Mouse (Mus musculus): ENCODE results near the gene Ttc7. TPM values are rescaled to one million over a fixed set of nuclear protein-coding genes. Genes with fewer than 3 reads are reported as not detected.
A peak's percentile ranks its signal among the peaks of the same experiment; 100 is the strongest.

Gene Ttc7
- polyA plus RNA-seq, 1 experiment from 2014 or later: 9.5 TPM

- peaks cover 35% of the 10 kb centered on the region for H3K4me1 ChIP-seq (replicated peaks)
- H3K27ac ChIP-seq: peak within 1 kb of the TSS; percentile 54
- peaks cover 14% of the 10 kb centered on the region for H3K36me3 ChIP-seq
- WGBS (ENCODE audit: insufficient replicate concordance): under 1% methylated on average over 41 of the region's 41 CpGs
- peak within 1 kb of the TSS; percentile 95 for H3K4me2 ChIP-seq
- no peaks in the 10 kb centered on the region for H3K27me3 ChIP-seq
- peak within 1 kb of the TSS; percentile 89 for H3K9ac ChIP-seq
- DNase-seq: peak; percentile 88
- no peaks in the 10 kb centered on the region for H3K9me3 ChIP-seq (replicated peaks)
- H3K4me3 ChIP-seq (replicated peaks): peak within 1 kb of the TSS; percentile 76
- ATAC-seq (ENCODE audit: low read depth): peak; percentile 95
These were observed 16.9 kb upstream of the Ttc7 start, which contains the start of gene Mcfd2 for GRCm38 (mm10) chr17:87265792-87266186. Gene Mcfd2 (minus strand): TSS chr17:87265935.

GRCm38 (mm10) chr17:87269454-87269853, 13.2 kb upstream of the Ttc7 start:
- Histone ChIP-seq H3K36me3 (no peaks in the 10 kb centered on the region), H3K9ac (no peak overlapping the region), H3K9me3 (replicated peaks) (no peaks in the 10 kb centered on the region), H3K27ac (no peak overlapping the region), H3K4me1 (replicated peaks) (peaks cover 16% of the 10 kb centered on the region), H3K4me2 (no peak overlapping the region), H3K4me3 (replicated peaks) (no peak overlapping the region), H3K27me3 (no peaks in the 10 kb centered on the region)
- ATAC-seq (ENCODE audit: low read depth) (no peak), DNase-seq (no peak)
- 67% methylated on average over 6 of the region's 6 CpGs for WGBS (ENCODE audit: insufficient replicate concordance)

DNA sequence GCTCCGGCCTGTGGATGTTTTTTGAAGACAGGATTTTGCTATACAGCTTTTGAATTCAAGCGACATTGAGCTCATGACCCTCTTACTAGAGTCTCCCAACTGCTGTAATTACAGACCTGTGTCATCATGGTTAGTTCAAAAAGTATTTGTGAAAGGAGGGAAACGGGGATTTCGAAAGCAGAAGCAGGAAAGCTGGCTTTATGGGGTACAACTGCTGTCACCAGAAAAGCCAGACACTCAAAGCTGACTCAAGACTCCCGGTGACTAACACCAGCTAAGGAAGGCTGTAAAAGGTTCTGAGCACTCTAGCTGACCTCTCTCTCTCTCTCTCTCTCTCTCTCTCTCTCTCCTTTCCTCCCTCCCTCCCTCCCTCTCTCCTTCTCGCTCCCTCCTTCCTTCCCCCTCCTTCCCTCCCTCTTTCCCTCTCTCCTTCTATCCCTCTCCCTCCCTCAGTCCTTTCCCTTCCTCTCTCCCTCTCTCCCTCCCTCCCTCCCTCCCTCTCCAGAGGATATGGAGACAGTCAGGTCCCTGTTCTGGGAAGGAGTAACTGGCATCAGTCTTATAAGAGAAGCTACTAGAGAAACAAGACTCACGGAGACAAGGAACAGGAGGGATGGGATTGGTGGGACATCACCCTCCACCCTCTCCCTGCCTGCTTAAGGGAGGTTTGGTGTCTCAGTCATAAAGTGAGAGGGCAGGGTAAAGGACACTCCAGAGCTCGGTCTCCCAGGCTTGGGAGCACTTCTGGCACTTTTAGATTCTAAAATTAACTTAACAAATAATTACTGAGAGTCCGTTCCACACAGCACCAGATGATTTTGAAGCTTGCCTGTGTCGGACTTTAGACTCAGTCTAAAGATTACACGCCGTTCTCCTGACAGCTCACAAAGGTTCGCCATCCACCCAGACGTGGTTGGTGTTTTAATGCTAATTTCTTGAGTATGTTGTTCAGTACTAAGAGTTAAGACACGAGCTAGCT, 7.0 kb upstream of the Ttc7 start:
- ATAC-seq (ENCODE audit: low read depth): no peak
- no peak for DNase-seq
- H3K4me2 ChIP-seq: no peak overlapping the region
- H3K27ac ChIP-seq: no peak overlapping the region
- H3K4me1 ChIP-seq (replicated peaks): peaks cover 5% of the 10 kb centered on the region; the same call in 1 of the 2 replicates
- H3K36me3 ChIP-seq: no peaks in the 10 kb centered on the region
- H3K27me3 ChIP-seq: 0 out of 2 replicates have a peak, but pooled peaks cover 5% of the 10 kb centered on the region
- no peak overlapping the region for H3K9ac ChIP-seq
- H3K9me3 ChIP-seq (replicated peaks): no peaks in the 10 kb centered on the region
- 46% methylated on average over 15 of the region's 15 CpGs for WGBS (ENCODE audit: insufficient replicate concordance)
- H3K4me3 ChIP-seq (replicated peaks): no peak overlapping the region

DNA sequence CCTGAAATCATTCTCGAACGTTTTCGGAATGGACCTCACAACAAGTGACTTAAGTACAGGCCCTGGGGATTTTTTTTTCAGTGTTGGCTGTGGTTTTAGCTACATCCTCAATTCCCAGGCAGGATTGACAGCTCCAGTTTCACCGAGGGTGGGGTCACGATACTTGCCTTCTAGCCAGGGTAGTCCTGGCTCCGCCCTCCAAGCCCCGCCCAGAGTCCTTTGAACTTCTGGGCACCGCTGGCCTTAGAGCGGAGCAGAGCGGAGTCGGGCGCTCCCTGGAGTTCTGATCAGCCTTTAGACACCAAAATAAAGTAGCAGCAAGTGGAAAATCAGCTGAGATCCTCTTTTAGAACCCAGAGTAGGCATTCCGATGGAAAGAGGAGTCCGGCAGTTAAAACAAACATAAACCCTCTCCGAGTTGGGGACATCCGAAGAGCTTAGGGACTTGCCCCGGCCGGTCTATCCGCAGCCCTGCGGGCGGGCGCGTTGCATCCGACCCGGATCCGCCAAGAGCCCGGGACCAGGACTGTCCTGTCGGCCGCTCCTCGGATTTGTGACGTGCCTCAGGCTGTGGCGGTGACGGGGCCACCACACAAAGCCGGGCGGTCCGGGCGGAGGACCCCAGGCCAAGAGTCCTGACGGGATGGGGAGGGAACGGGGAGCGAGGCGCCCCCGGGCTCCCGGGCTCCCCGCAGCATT, 530 bp upstream of the Ttc7 start:
- Histone ChIP-seq H3K9ac (peak overlapping the region; percentile 92), H3K4me3 (replicated peaks) (peak overlapping the region; percentile 87), H3K36me3 (no peaks in the 10 kb centered on the region), H3K4me1 (replicated peaks) (peaks cover 50% of the 10 kb centered on the region), H3K9me3 (replicated peaks) (no peaks in the 10 kb centered on the region), H3K27me3 (0 out of 2 replicates have a peak, but pooled peaks cover 5% of the 10 kb centered on the region), H3K4me2 (peak overlapping the region; percentile 100), H3K27ac (peak overlapping the region; percentile 96)
- under 1% methylated on average over 44 of the region's 44 CpGs for WGBS (ENCODE audit: insufficient replicate concordance)
- peak; percentile 85 for ATAC-seq (ENCODE audit: low read depth)
- DNase-seq: peak; percentile 93

DNA sequence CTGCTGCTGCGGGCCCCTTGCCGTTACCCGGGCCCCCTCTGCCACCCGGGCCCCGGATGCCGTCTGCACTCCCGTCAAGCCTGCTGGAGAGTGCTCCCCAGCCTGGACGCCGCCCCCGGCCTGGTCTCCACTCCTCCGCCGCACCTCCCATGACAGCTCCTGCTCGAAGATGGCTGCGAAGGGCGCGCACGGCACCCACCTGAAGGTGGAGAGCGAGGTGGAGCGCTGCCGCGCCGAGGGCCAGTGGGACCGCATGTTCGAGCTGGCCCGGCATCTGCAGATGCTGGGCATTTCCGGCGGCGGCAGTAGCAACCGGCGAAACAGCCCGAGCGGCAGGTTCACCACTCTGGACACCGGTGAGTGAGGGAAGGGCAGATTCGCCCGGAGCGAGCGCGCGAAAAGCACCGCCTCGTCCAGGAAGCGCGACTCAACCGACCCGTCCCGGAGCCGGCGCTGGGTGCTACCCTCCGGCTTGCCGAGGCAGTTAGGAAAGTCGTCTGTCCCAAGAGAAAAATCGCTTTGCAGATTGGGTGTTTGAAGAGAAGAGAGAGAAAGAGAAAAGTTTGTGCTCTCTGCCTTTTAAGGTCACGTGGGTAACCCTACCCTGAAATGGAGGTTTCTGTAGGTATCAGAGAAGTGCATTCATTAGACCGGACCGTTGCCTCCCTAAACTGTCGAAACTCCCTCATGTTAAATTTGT, 519 bp downstream of the Ttc7 start:
- under 1% methylated on average over 56 of the region's 56 CpGs for WGBS (ENCODE audit: insufficient replicate concordance)
- Histone ChIP-seq H3K27me3 (0 out of 2 replicates have a peak, but pooled peaks cover 5% of the 10 kb centered on the region), H3K36me3 (no peaks in the 10 kb centered on the region), H3K4me3 (replicated peaks) (peak overlapping the region; percentile 87), H3K4me1 (replicated peaks) (peaks cover 54% of the 10 kb centered on the region), H3K27ac (peak overlapping the region; percentile 89), H3K9me3 (replicated peaks) (no peaks in the 10 kb centered on the region), H3K4me2 (peak overlapping the region; percentile 100), H3K9ac (peak overlapping the region; percentile 92)
- ATAC-seq (ENCODE audit: low read depth) (peak; percentile 49), DNase-seq (no peak)

GRCm38 (mm10) chr17:87283755-87284481, 1.2 kb downstream of the Ttc7 start:
- 7% methylated on average over 21 of the region's 21 CpGs for WGBS (ENCODE audit: insufficient replicate concordance)
- peak; percentile 49 for DNase-seq
- Histone ChIP-seq H3K27ac (peak overlapping the region; percentile 89), H3K27me3 (0 out of 2 replicates have a peak, but pooled peaks cover 5% of the 10 kb centered on the region), H3K4me2 (peak overlapping the region; percentile 100), H3K9ac (peak overlapping the region; percentile 92), H3K4me3 (replicated peaks) (peak overlapping the region; percentile 87), H3K36me3 (no peaks in the 10 kb centered on the region), H3K4me1 (replicated peaks) (peaks cover 54% of the 10 kb centered on the region), H3K9me3 (replicated peaks) (no peaks in the 10 kb centered on the region)
- peak; percentile 47 for ATAC-seq (ENCODE audit: low read depth)

GRCm38 (mm10) chr17:87284482-87285040, 1.9 kb downstream of the Ttc7 start:
- DNase-seq: no peak

GRCm38 (mm10) chr17:87285731-87286465, 3.2 kb downstream of the Ttc7 start:
- H3K4me1 ChIP-seq (replicated peaks): peaks cover 54% of the 10 kb centered on the region
- no peak for DNase-seq

More at GRCm38 (mm10) chr17:87284482-87285040, 1.9 kb downstream of the Ttc7 start:
- peak overlapping the region; percentile 87 for H3K4me3 ChIP-seq (replicated peaks)
- 0 out of 2 replicates have a peak, but pooled peaks cover 5% of the 10 kb centered on the region for H3K27me3 ChIP-seq
- peak overlapping the region; percentile 100 for H3K4me2 ChIP-seq
- H3K27ac ChIP-seq: no peak overlapping the region
- H3K4me1 ChIP-seq (replicated peaks): peaks cover 54% of the 10 kb centered on the region
- peak overlapping the region; percentile 92 for H3K9ac ChIP-seq
- no peak for ATAC-seq (ENCODE audit: low read depth)
- no peaks in the 10 kb centered on the region for H3K36me3 ChIP-seq
- no peaks in the 10 kb centered on the region for H3K9me3 ChIP-seq (replicated peaks)
- 82% methylated on average over 7 of the region's 7 CpGs for WGBS (ENCODE audit: insufficient replicate concordance)

DNA sequence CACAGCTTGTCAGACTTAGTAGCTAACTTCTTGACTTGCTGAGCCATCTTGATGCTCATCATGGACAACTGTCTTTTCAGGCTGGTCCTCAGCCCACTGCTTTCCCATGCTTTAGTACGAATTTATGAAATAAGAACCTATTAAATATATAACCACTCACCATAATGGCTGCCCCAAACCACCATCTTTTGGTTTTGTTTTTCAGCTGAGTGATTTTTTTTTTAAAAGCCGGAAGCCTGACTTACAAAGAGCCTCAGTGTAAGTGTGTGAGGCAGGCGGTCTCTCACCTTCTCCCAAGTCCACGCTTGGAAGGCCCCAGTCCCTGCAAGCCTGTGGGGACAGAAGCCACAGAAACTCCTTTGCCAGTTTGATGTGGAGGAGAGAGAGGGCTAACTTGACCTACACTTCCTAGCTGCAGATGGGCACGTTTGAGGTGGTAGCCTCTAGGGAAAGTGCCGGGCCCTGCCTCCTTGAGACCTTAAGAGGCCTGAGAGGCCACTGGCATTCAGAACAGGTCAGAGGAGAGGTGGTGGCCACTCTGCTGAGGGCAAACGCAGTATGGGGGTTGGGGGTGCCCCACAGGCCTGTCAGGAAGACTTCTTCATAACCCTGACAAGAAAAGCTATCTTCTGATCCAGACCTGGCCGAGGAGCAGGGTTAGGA, 3.9 kb downstream of the Ttc7 start:
- 70% methylated on average over 8 of the region's 8 CpGs for WGBS (ENCODE audit: insufficient replicate concordance)
- Histone ChIP-seq H3K36me3 (peaks cover 17% of the 10 kb centered on the region; the same call in 1 of the 2 replicates), H3K27ac (no peak overlapping the region), H3K9me3 (replicated peaks) (no peaks in the 10 kb centered on the region), H3K9ac (no peak overlapping the region), H3K4me2 (no peak overlapping the region), H3K27me3 (no peaks in the 10 kb centered on the region), H3K4me1 (replicated peaks) (peaks cover 54% of the 10 kb centered on the region), H3K4me3 (replicated peaks) (no peak overlapping the region)
- ATAC-seq (ENCODE audit: low read depth) (no peak), DNase-seq (no peak)

More at GRCm38 (mm10) chr17:87285731-87286465, 3.2 kb downstream of the Ttc7 start:
- Histone ChIP-seq H3K9me3 (replicated peaks) (no peaks in the 10 kb centered on the region), H3K27me3 (no peaks in the 10 kb centered on the region), H3K9ac (no peak overlapping the region), H3K4me3 (replicated peaks) (no peak overlapping the region), H3K36me3 (peaks cover 10% of the 10 kb centered on the region; the same call in 1 of the 2 replicates), H3K4me2 (no peak overlapping the region), H3K27ac (no peak overlapping the region)
- no peak for ATAC-seq (ENCODE audit: low read depth)
- 75% methylated on average over 23 of the region's 23 CpGs for WGBS (ENCODE audit: insufficient replicate concordance)

Measured in liver, embryonic 13.5 days (tissue).